Mouse (Mus musculus) kidney, adult 2 months (tissue): Measurements from ENCODE around the gene Crebbp.

Experiments
- CTCF ChIP-seq: fragments of 200-500 bp; conservative IDR thresholded peaks from 2 replicates; pipeline ENCODE4 v1.5.1; 2011; ENCODE audit warnings: low read depth, mild to moderate bottlenecking, control low read depth, low read length, moderate library complexity, mixed read lengths; ENCODE audit not compliant: insufficient read depth, insufficient read length
- POLR2A ChIP-seq: fragments of 200-500 bp; IDR thresholded peaks from one replicate; pipeline ENCODE4 v1.6.1; 2011; ENCODE audit warnings: low read depth, low read length, control low read depth

DNA sequence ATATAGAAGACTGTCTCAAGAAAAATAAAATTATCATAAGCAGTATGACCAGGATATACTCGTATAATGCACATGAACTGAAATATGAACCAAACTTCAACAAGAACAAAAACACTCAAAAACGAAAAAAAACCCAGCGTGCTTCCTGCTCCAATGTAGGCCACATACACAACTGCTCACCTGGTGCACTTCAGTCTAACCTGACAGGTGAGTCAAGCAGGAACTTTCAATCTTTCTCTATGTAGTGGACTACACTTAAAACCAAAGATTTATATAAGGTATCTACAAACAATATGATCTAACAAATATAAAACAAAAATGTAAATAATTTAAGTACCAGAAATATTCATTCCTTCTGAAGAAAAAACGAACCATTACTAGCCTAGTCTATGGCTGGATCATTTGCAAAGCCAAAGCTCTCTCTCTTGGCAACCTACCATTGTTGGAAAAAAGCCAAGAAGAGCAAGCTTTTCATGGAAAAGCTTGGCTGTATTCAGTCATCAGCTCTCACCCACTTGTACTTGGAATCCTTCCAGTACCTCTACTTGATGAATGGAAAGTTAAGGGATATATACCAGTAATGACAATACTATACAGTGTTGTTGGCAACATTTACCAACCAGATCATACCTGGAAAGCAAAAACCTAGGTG is 53.4 kb downstream of the Crebbp start:
- no peak for TF ChIP-seq POLR2A
- no peak for TF ChIP-seq CTCF
